Mouse (Mus musculus) urinary bladder, postnatal 25 days (tissue): ENCODE results near the gene Slc35g3.

Experiments
- DNase-seq: peaks from one replicate; pipeline ENCODE4 v3.0.0; 2022; ENCODE audit warnings: low spot score

The Slc35g3 gene

DNA sequence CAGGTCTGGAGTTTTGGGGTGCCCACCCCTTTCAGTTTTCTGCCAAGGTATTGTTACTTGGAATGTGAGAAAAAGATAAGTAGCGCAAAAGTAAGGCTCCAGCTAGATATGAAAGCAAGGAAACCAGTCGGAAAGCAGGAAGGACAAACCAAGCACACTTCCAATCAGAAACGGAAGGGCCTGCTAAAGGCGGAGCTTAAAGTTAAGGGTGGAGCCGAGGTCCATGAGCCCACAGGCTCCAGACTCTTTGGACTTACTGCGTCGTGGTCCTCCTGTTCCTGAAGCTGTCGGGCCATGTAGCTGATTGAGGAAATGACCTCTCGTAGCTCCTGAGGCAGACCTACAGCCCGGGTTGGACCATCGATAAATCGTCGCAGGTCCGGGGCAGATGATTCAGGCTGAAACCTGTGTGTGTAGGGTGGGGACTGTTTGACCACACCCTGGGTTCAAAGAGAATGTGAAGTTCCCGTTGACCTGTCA, 23.1 kb upstream of the Slc35g3 start:
- DNase-seq = peak; percentile 34

DNA sequence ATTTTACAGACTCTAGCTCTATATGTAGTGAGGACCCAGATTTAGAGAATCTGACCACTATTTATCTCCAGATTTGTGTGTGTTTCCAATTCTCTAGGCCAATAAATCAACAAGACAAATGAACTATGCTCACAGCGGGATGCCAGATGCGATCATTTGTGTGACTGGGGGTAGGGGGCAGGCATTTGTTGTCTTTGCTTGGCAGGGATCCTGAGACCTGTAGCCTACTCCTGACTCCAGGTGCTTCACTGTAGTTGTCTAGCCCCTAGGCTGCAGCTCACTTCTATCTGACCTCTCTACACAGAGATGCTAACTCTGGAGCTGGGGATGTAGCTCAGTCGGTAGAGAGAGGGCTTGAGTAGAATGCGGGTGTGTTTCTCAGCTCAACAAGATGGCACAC, 20.1 kb upstream of the Slc35g3 start:
- DNase-seq = no peak

DNA sequence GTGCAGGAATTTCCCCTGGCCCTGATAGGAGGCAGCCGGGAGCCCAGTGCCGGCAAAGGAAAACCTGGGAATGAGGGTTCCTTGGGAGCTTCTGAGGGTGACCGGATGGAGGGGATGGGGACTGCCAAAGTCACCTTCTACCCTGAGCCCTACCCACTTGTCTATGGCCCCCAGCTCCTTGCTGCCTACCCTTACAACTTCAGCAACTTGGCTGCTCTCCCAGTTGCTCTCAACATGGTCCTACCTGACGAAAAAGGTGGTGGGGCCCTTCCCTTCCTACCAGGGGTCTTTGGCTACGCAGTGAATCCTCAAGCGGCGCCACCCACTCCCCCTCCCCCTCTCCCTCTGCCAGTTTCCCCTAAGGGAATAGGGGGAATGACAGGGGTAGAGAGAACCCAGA, 17.2 kb upstream of the Slc35g3 start:
- DNase-seq = no peak

GRCm38 (mm10) chr11:69778258-69778982, 16.7 kb upstream of the Slc35g3 start:
- DNase-seq = no peak

DNA sequence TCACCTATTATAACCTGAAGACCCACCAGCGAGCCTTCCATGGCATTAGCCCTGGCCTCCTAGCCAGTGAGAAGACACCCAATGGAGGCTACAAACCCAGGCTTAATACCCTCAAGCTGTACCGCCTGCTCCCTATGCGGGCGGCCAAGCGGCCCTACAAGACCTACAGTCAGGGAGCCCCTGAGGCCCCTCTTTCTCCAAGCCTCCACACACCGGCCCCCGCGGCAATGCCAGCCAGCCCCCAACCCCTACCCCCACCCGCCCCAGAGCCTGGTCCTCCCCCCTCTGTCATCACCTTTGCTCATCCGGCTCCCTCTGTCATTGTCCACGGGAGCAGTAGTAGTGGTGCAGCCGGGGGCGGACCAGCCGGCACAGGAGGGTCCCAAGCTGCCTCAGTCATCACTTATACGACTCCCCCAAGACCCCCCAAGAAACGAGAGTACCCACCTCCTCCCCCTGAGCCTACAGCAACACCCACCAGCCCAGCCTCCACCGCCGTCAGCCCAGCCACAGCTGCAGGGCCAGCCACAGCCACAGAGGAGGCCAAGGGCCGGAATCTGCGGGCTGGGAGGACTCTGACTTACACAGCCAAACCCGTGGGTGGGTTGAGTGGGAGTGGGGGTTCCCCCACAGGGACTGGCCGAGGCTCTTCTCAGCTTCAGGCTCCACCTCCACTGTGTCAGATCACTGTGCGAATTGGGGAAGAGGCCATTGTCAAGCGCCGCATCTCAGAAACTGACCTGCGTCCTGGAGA, 15.9 kb upstream of the Slc35g3 start:
- DNase-seq = no peak

- DNase-seq = no peak
Observed at GRCm38 (mm10) chr11:69776488-69776887, 14.7 kb upstream of the Slc35g3 start.

GRCm38 (mm10) chr11:69775716-69776115, 13.9 kb upstream of the Slc35g3 start:
- DNase-seq = no peak

- no peak for DNase-seq
Observed at GRCm38 (mm10) chr11:69774961-69775360, 13.2 kb upstream of the Slc35g3 start.

- DNase-seq = no peak
Observed at GRCm38 (mm10) chr11:69767625-69767909, 5.8 kb upstream of the Slc35g3 start.

DNA sequence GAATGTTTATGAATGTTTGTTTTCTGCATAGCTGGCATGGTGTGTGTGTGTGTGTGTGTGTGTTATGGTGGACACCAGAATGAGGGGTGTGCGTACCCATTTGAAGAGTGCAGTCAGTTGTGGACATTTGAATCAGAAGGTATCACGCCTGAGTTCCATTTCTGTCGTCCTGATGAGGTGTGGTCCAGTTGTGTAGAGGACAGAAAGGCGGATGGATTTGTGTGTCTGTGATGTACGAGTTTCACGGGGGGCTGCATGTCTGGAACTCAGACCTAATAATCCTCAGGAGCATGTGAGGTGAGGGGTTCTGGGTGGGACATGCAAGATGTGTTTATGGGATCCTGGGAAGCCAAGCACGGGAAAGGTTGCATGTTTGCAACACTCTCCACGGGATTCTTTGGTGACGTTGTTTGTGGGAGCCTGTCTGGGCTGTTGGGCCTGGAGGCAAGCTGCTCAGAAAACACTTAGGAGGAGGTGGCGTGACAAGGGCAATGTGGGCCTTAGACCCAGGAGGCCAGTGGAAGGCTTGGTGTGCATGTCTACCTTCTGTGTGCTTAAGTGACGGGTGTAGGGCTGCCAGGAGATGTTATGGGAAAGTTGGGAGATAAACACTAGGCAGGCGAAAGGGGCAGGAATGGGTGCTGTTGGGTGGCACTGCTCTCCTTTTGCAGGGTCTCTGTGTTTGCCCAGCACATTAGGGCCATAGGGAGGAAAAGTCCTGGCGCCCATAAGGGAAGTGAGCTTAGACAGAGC, 5.3 kb upstream of the Slc35g3 start:
- DNase-seq = no peak

GRCm38 (mm10) chr11:69766126-69766609, 4.4 kb upstream of the Slc35g3 start:
- DNase-seq = peak; percentile 68

- DNase-seq = peak; percentile 36
Observed at GRCm38 (mm10) chr11:69765221-69766125, 3.7 kb upstream of the Slc35g3 start, which contains the start of gene Zbtb4. Zbtb4 (plus strand) TSS chr11:69765912.

GRCm38 (mm10) chr11:69763551-69763950, 1.8 kb upstream of the Slc35g3 start:
- no peak for DNase-seq

GRCm38 (mm10) chr11:69760901-69761200, 917 bp downstream of the Slc35g3 start:
- DNase-seq = no peak

DNA sequence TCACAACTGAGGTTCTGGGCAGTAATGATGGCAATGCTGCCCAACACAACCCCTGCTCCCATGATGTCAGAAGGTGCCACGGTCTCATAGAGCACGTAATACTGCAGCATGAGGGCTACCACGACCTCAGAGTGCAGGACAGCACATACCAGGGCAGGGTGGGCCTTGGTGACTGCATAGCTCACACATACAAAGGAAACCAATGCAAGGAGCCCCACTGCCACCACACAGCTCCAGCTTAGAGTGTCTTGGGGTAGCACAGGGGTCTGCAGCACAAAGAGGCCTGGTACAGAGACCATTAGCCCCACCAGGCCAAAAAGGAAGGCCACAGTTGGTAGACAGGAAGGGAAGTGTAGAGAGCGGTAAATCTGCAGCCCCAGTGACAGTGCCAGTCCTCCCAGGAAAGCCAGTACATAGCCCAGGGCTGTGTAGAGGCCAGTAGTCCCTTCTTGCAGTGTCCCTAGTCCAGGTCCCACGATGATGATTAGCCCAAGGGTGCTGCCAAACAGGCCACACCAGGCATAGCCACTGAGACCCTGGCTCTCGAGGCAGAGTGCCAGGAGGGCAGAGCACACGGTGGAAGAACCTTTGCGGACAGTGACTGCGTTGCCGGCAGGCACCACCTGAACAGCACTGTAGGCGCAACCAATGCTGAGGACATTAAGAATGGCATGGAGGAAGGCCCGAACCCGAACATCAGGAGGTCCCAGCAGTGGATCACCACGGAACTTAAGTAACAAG, 1.4 kb downstream of the Slc35g3 start:
- no peak for DNase-seq

DNA sequence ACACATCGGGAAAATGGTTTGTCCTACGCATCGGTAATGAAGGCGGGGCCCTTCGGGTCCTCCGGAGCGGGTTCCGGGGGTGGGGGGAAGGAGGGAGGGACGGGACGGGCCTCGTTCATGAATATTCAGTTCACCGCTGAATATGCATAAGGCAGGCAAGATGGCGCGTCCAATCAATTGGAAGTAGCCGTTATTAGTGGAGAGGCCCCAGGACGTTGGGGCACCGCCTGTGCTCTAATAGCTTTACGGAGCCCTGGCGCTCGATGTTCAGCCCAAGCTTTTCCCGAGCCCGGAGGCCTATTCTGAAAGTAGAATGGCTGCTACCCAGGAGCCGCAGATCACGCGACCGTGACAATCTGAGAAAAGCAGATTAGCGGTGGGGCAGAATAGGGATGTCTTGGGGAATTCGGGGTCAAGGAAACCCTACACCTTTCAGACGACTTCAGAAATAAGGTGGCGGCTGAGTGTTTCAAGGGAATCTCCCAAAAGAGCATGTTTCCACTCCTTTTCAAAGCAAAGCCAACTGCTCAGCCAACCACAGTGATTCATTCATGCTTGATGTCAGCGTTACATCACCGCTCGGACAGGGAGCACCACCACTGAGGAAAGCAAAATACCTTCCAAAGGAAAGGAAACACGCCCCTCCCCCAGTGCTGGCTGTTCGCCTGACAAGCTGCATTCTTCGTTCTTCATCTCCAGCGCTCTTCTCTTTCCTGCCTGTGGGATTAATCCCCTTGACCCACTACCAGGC, 2.6 kb downstream of the Slc35g3 start:
- peak; percentile 70 for DNase-seq

DNA sequence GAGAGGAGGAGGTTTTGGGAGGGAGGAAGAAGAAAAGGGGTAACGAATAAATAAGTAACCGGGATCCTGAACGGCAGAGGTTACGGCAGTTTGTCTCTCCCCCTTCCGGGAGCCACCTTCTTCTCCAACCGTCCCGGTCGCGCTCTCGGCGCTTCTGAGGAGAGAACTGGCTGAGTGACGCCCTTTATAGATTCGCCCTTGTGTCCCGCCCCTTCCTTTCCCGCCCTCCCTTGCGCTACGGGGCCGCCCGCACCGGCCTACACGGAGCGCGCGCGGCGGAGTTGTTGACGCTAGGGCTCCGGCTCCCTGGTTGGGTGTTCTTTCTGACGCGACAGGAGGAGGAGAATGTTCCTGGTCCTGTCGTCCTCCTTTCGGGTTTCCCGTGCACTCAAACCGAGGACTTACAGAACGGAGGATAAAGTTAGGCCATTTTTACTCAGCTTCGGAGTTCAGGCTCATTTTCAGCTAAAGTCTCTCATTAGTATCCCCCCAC, 3.2 kb downstream of the Slc35g3 start, which contains the start of gene Polr2a:
Gene Polr2a, minus strand, starts transcription at position 160 of the 493 bp plus-strand sequence.
- peak; percentile 98 for DNase-seq

- DNase-seq = peak; percentile 98
Observed at GRCm38 (mm10) chr11:69758090-69758456, 3.7 kb downstream of the Slc35g3 start.

DNA sequence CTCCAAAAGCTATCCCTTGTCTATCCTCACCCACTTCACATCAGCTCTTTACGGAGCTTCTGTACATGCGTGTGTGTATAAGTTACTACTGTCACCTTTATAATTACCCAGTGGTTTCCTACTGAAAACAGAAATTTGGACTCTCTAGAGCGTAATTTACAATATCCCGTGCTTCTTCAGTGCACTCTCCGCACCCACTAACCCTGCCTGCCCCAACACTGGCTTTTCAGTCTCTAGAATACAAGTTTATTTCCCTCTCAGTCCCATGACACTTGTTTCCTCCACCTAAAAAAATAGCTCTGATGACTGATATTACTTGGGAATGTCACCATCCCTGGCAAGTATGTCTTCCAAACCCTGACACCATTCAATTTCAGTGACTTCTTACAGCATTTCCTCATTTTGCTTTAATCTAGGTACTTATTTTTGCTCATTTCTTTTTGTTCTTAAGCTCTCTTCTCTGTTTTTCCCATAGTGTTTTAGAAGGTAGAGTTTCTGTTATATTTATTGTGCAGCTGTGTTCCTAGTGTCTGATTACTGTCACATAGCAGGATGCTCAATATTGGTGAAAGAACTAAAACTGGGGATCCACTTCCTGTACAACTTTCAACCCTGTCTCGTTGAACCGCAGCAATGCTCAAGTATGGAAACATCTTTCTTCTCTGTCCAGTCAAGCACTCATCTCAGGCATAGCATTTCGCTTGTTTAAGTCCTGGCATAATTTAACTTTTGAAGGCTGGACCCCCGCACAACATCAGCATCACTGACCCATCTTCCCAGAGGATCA, 4.3 kb downstream of the Slc35g3 start:
- no peak for DNase-seq
